Mouse (Mus musculus) midbrain, embryonic 15.5 days (tissue): ENCODE data around the gene Pkig. TPM values are rescaled to one million over a fixed set of nuclear protein-coding genes. Genes with fewer than 3 reads are reported as not detected.
A peak's percentile ranks its signal among the peaks of the same experiment; 100 is the strongest.

Experiments
- ATAC-seq: fragments of 200-750 bp; cut with Nextera tagmentation; replicated peaks from 2 replicates; pipeline ENCODE4 v1.8.0; 2017; ENCODE audit warnings: moderate TSS enrichment
- H3K27ac ChIP-seq: fragments of 300-500 bp; sonication (generic); 2 replicates; pipeline ENCODE4 v1.5.1; 2015; ENCODE audit warnings: mild to moderate bottlenecking, inconsistent platforms
- H3K27me3 ChIP-seq: fragments of 300-500 bp; sonication (generic); replicated peaks from 2 replicates; pipeline ENCODE4 v1.6.1; 2015; ENCODE audit warnings: inconsistent platforms
- H3K36me3 ChIP-seq: fragments of 300-500 bp; sonication (generic); replicated peaks from 2 replicates; pipeline ENCODE4 v1.6.1; 2015; ENCODE audit warnings: inconsistent platforms
- H3K4me1 ChIP-seq: fragments of 300-500 bp; sonication (generic); 2 replicates; pipeline ENCODE4 v1.6.1; 2015; ENCODE audit warnings: inconsistent platforms
- H3K4me2 ChIP-seq: fragments of 300-500 bp; sonication (generic); 2 replicates; pipeline ENCODE4 v1.6.1; 2015; ENCODE audit warnings: inconsistent platforms, mild to moderate bottlenecking, moderate library complexity
- H3K4me3 ChIP-seq: fragments of 300-500 bp; sonication (generic); 2 replicates; pipeline ENCODE4 v1.5.1; 2015; ENCODE audit warnings: mild to moderate bottlenecking, inconsistent platforms
- H3K9ac ChIP-seq: fragments of 300-500 bp; sonication (generic); 2 replicates; pipeline ENCODE4 v1.6.1; 2015; ENCODE audit warnings: mild to moderate bottlenecking, inconsistent platforms
- H3K9me3 ChIP-seq: fragments of 300-500 bp; sonication (generic); 2 replicates; pipeline ENCODE4 v1.6.1; 2016; ENCODE audit warnings: inconsistent platforms
- WGBS: fragments of 180-500 bp; shearing (Covaris S2); methylation state at CpG from one replicate; pipeline ENCODE4 v1.1.7; 2015; ENCODE audit warnings: mixed read lengths; 5-methylcytosine and 5-hydroxymethylcytosine counted together
- polyA plus RNA-seq: library from polyadenylated mRNA; unstranded; fragments of >200 nt; fragmentation: Nextera tagmentation; extraction: Ambion mirVana; gene quantifications from 2 replicates; pipeline ENCODE4 v1.2.1, GENCODE M21; 2015

Pkig gene
- polyA plus RNA-seq, 1 experiment from 2014 or later: 125 TPM

DNA sequence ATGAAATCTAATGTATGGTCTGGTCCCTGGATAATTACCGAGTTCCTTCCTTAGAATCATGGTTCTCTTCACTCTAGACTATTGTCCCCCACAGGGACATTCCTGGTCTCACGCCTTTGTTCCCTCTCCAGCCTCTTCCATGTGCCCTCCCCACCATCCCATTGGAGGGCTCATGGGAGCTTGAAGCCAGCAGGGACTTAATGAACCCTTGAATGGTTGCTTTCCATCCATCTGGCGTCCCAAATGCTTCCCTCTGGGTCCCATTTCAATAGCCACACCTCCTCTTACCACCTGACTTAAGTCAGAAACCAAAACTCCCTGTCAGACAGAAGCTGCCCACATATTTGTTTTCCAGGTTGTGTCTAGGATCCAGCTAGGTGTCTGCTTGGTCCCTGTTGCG, 61.4 kb downstream of the Pkig start:
- Histone ChIP-seq H3K9ac (no peak overlapping the region), H3K4me3 (no peak overlapping the region), H3K27ac (no peak overlapping the region), H3K4me2 (no peak overlapping the region), H3K9me3 (no peaks in the 10 kb centered on the region), H3K36me3 (no peaks in the 10 kb centered on the region), H3K4me1 (peaks cover 33% of the 10 kb centered on the region), H3K27me3 (no peaks in the 10 kb centered on the region)
- ATAC-seq: peak; percentile 17; the same call in 1 of the 2 replicates
- WGBS: 44% methylated on average over 4 of the region's 4 CpGs

DNA sequence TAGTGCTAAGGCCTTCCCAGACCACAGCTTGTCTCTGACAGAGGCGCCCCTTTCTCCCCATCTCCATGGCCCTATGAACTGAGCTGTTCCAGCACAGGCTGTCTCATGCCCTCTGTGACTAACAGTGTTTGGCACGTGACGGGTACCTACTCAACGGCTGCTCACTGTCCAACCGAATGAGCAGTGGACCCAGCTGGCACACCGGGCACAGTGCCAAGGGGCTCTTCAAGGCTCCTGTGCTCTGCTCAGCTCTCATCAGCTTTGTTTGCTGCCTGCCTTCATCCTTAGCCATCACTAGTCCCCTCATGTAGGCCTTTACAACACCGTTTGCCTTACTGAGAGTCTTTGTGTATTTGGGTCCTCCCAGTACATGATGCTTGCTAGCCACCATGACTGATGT, 64.4 kb downstream of the Pkig start:
- H3K4me3 ChIP-seq: no peak overlapping the region
- peaks cover 19% of the 10 kb centered on the region for H3K4me1 ChIP-seq
- no peaks in the 10 kb centered on the region for H3K36me3 ChIP-seq
- 65% methylated on average over 7 of the region's 7 CpGs for WGBS
- no peaks in the 10 kb centered on the region for H3K9me3 ChIP-seq
- no peaks in the 10 kb centered on the region for H3K27me3 ChIP-seq
- H3K27ac ChIP-seq: peak overlapping the region; percentile 65
- no peak overlapping the region for H3K9ac ChIP-seq
- no peak overlapping the region for H3K4me2 ChIP-seq
- peak; percentile 85 for ATAC-seq

- WGBS: 77% methylated on average over 5 of the region's 5 CpGs
Measured at GRCm38 (mm10) chr2:163726766-163727393, 68.7 kb downstream of the Pkig start.

GRCm38 (mm10) chr2:163728300-163728699, 70.1 kb downstream of the Pkig start:
- H3K4me2 ChIP-seq: no peak overlapping the region
- H3K4me1 ChIP-seq: no peaks in the 10 kb centered on the region
- H3K4me3 ChIP-seq: no peak overlapping the region
- no peaks in the 10 kb centered on the region for H3K27me3 ChIP-seq
- no peaks in the 10 kb centered on the region for H3K36me3 ChIP-seq
- no peak overlapping the region for H3K9ac ChIP-seq
- H3K27ac ChIP-seq: no peak overlapping the region
- no peaks in the 10 kb centered on the region for H3K9me3 ChIP-seq
- WGBS: 90% methylated on average over 4 of the region's 4 CpGs
- no peak for ATAC-seq

More at GRCm38 (mm10) chr2:163726766-163727393, 68.7 kb downstream of the Pkig start:
- no peak overlapping the region for H3K4me2 ChIP-seq
- H3K27me3 ChIP-seq: no peaks in the 10 kb centered on the region
- no peak overlapping the region for H3K4me3 ChIP-seq
- no peaks in the 10 kb centered on the region for H3K9me3 ChIP-seq
- no peak overlapping the region for H3K9ac ChIP-seq
- H3K4me1 ChIP-seq: peaks cover 7% of the 10 kb centered on the region
- no peaks in the 10 kb centered on the region for H3K36me3 ChIP-seq
- no peak for ATAC-seq
- H3K27ac ChIP-seq: no peak overlapping the region

DNA sequence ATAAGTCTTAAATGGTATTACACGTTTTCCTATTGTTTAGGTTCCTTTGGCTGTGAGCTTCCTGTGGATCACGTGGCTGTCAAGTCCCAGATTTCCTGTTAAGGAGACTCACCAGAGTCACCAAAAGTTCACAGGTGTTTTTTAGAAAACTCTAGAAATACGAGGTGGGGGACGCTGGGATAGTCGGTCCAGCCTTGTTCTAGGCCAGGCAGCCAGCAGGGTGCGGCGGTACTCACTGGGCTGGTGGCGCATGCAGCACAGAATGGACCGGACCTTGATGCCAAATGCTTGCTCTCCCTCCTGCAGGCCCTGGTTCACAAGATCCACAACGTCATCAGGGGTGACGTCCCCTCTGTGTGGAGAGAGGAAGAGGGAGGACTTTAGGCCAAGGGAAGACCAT, 73.8 kb downstream of the Pkig start:
- WGBS: 90% methylated on average over 11 of the region's 11 CpGs
- H3K9me3 ChIP-seq: no peaks in the 10 kb centered on the region
- H3K9ac ChIP-seq: no peak overlapping the region

DNA sequence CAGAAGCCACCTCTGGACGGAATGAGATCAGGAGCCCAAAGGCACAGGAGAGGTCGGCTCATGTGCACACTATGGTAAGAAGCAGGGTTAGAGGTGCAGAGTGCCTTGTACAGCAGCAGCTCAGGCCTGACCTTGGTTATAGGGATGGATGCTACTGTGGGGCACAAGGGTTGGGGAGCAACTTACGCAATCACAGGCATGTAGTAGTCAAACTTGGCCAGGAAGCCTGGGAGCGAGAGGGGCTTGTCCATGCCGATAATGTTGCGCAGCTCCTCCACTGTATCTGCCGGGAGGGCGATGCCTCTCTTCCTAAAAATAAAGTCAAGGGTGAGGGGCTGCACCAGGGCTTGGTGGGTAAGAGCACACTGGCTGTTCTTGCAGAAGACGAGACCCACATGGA, 77.0 kb downstream of the Pkig start:
- Histone ChIP-seq H3K4me3 (no peak overlapping the region), H3K4me1 (no peaks in the 10 kb centered on the region), H3K36me3 (no peaks in the 10 kb centered on the region), H3K9me3 (no peaks in the 10 kb centered on the region), H3K9ac (no peak overlapping the region), H3K27ac (no peak overlapping the region), H3K27me3 (no peaks in the 10 kb centered on the region), H3K4me2 (no peak overlapping the region)
- ATAC-seq: no peak
- 93% methylated on average over 9 of the region's 9 CpGs for WGBS

More for the DNA sequence above, 73.8 kb downstream of the Pkig start:
- Histone ChIP-seq H3K36me3 (no peaks in the 10 kb centered on the region), H3K27me3 (no peaks in the 10 kb centered on the region), H3K4me2 (no peak overlapping the region), H3K4me3 (no peak overlapping the region), H3K27ac (no peak overlapping the region), H3K4me1 (no peaks in the 10 kb centered on the region)
- no peak for ATAC-seq

- Histone ChIP-seq H3K4me1 (no peaks in the 10 kb centered on the region), H3K4me2 (no peak overlapping the region), H3K36me3 (no peaks in the 10 kb centered on the region), H3K27me3 (no peaks in the 10 kb centered on the region), H3K9ac (no peak overlapping the region), H3K27ac (no peak overlapping the region), H3K4me3 (no peak overlapping the region), H3K9me3 (no peaks in the 10 kb centered on the region)
- ATAC-seq: no peak
- 67% methylated on average over 6 of the region's 6 CpGs for WGBS
Measured at GRCm38 (mm10) chr2:163735980-163736379, 77.8 kb downstream of the Pkig start.

DNA sequence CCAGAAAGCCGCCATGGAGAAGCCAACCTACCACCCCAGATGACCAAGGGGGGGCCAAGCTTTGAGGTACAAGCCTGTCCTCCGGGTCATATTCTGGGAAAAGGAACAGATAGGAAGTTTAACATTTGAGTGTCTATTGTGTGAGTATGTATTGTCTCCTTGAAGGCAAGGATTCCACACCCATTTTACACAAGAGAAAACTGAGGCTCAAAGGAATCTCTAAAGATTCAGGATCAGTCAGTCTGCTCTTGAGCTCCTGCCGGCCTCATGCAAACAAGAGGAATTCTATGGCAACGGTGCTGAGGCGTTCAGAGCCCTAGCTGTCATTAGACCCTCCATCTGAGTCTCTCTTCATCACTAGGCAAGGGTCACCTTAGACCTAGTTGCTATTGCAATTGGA, 84.5 kb downstream of the Pkig start:
- H3K9ac ChIP-seq: no peak overlapping the region
- H3K4me2 ChIP-seq: no peak overlapping the region
- H3K36me3 ChIP-seq: no peaks in the 10 kb centered on the region
- no peak overlapping the region for H3K4me3 ChIP-seq
- no peaks in the 10 kb centered on the region for H3K9me3 ChIP-seq
- no peak overlapping the region for H3K27ac ChIP-seq
- H3K27me3 ChIP-seq: no peaks in the 10 kb centered on the region
- H3K4me1 ChIP-seq: no peaks in the 10 kb centered on the region
- ATAC-seq: no peak
- 68% methylated on average over 5 of the region's 5 CpGs for WGBS

GRCm38 (mm10) chr2:163743357-163743756, 85.2 kb downstream of the Pkig start:
- H3K4me2 ChIP-seq: no peak overlapping the region
- no peaks in the 10 kb centered on the region for H3K36me3 ChIP-seq
- no peaks in the 10 kb centered on the region for H3K27me3 ChIP-seq
- no peak overlapping the region for H3K27ac ChIP-seq
- no peak overlapping the region for H3K9ac ChIP-seq
- H3K4me1 ChIP-seq: no peaks in the 10 kb centered on the region
- ATAC-seq: no peak
- H3K4me3 ChIP-seq: no peak overlapping the region
- 81% methylated on average over 6 of the region's 6 CpGs for WGBS
- no peaks in the 10 kb centered on the region for H3K9me3 ChIP-seq

- no peak for ATAC-seq
- 88% methylated on average over 10 of the region's 10 CpGs for WGBS
Measured at GRCm38 (mm10) chr2:163744801-163745570, 86.8 kb downstream of the Pkig start.

DNA sequence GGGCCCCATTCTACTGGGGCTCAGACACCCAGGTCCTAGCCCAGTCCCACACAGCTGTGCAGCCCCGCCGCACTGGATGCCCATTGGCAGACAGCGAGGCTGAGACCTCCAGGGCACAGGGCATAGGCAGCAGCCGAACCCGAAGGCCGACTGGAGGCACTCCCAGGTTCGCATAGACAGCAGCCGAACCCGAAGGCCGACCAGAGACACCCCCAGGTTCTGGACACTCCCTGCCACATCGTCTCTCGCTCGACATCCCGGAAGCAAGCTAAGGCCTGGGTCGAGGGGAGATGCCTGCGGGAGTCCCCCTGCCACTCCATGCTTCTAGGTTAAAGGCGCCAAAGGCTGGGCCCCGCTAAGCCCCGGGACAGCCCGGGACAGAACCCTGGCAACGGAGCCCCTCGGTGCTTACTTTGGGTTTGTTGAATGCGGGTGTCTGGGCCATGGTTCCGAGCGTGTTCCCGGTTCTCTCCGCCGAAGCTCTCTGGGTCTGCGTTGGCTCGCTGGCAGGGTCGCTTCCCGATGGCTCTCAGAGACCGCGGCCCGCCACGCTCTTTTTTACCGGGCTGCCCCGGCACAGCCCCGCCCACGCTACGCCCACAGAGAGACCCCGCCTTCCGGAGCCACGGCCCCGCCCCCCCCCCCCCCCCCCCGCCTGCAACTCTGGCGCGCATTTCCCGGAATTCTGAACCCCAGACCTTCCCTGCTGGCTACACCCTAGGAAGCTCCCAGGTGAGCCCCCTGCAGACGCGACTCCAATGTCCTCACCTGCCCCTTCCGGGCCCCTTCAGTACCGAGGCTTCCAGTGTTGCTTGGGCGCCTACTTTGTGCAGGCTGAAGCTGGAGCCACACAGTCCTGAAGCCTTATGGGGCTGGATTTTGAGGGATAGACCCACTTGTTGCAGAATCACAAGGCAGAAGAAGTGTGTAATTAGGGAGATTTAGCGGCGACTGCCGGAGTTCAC, 91.7 kb downstream of the Pkig start, which contains the start of gene Ada:
Gene Ada, minus strand, starts transcription at position 593 of the 965 bp plus-strand sequence.
- H3K36me3 ChIP-seq: no peaks in the 10 kb centered on the region
- WGBS: under 1% methylated on average over 49 of the region's 57 CpGs
- H3K27ac ChIP-seq: no peak within 1 kb of the TSS
- H3K4me1 ChIP-seq: peaks cover 11% of the 10 kb centered on the region
- H3K27me3 ChIP-seq: no peaks in the 10 kb centered on the region
- peak within 1 kb of the TSS; percentile 84 for H3K4me2 ChIP-seq
- ATAC-seq: peak; percentile 75
- H3K9ac ChIP-seq: peak within 1 kb of the TSS; percentile 47
- H3K9me3 ChIP-seq: no peaks in the 10 kb centered on the region
- H3K4me3 ChIP-seq: peak within 1 kb of the TSS; percentile 48

More at GRCm38 (mm10) chr2:163744801-163745570, 86.8 kb downstream of the Pkig start:
- Histone ChIP-seq H3K4me1 (peaks cover 6% of the 10 kb centered on the region), H3K36me3 (no peaks in the 10 kb centered on the region), H3K27ac (no peak overlapping the region), H3K9ac (no peak overlapping the region), H3K27me3 (no peaks in the 10 kb centered on the region), H3K9me3 (no peaks in the 10 kb centered on the region), H3K4me3 (no peak overlapping the region), H3K4me2 (no peak overlapping the region)

DNA sequence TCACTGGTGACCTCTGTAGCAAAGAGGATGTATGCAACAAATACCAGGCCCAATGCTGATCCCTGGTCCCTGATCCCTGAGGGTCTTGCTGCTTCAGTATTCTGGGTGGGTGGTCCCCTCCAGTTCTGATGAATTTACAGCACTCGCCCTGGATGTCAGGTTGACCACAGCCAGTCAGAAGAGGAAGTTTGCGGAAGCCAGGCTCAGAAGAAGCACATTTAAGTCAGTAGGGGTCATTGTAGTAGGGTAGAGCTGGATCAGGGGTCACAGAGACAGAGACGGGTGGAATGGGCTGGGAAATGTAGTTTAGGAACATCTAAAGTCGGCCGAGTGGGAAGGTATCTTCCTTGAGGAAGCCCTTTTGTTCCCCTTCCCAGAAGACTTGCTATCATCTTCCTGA, 96.0 kb downstream of the Pkig start:
- ATAC-seq: no peak
- peaks cover 11% of the 10 kb centered on the region for H3K4me1 ChIP-seq
- WGBS: 81% methylated on average over 5 of the region's 5 CpGs

More for the DNA sequence above, 96.0 kb downstream of the Pkig start:
- Histone ChIP-seq H3K27ac (no peak overlapping the region), H3K9me3 (no peaks in the 10 kb centered on the region), H3K4me3 (no peak overlapping the region), H3K36me3 (no peaks in the 10 kb centered on the region), H3K9ac (no peak overlapping the region), H3K4me2 (no peak overlapping the region), H3K27me3 (no peaks in the 10 kb centered on the region)
